Mouse (Mus musculus) ES-E14 (cell line): ENCODE data around the gene Aldh3a1. TPM values are rescaled to one million over a fixed set of nuclear protein-coding genes. Genes with fewer than 3 reads are reported as not detected.

ENCODE experiments used
- DNase-seq: peaks from one replicate; pipeline ENCODE4 v3.0.0-alpha.2; 2013; ENCODE audit warnings: low read depth, low spot score
- H3K27ac ChIP-seq: 2 replicates; pipeline ENCODE4 v1.5.1; 2012; ENCODE audit warnings: low read depth, mild to moderate bottlenecking, low read length, moderate library complexity, mixed read lengths; ENCODE audit not compliant: poor library complexity, insufficient read depth, severe bottlenecking
- H3K36me3 ChIP-seq: 2 replicates; pipeline ENCODE4 v1.6.1; 2012; ENCODE audit warnings: mild to moderate bottlenecking, low read length, moderate library complexity, mixed read lengths; ENCODE audit not compliant: control insufficient read depth, poor library complexity, insufficient read depth, severe bottlenecking
- H3K4me1 ChIP-seq, 2 experiments: fragments of 150-350 bp in 1 of 2; sonication (generic) in 1 of 2; 2 replicates each; pipeline ENCODE4 v1.6.1; 2012; ENCODE audit warnings: low read length in 2 of 2, mild to moderate bottlenecking in 1 of 2, mixed read lengths in 1 of 2; ENCODE audit not compliant: control insufficient read depth in 2 of 2, insufficient read depth in 2 of 2, poor library complexity in 1 of 2
- H3K4me3 ChIP-seq, 2 experiments: fragments of 150-350 bp in 1 of 2; sonication (generic) in 1 of 2; 2 replicates each; pipeline ENCODE4 v1.5.1; 2012; ENCODE audit warnings: low read length in 2 of 2, low read depth in 1 of 2, mild to moderate bottlenecking in 1 of 2, mixed read lengths in 1 of 2; ENCODE audit not compliant: insufficient read depth in 1 of 2, poor library complexity in 1 of 2, severe bottlenecking in 1 of 2
- H3K9ac ChIP-seq: 2 replicates; pipeline ENCODE4 v1.6.1; 2012; ENCODE audit warnings: low read depth, mild to moderate bottlenecking, low read length, mixed read lengths; ENCODE audit not compliant: poor library complexity, insufficient read depth, severe bottlenecking
- H3K9me3 ChIP-seq: fragments of 150-350 bp; sonication (generic); 2 replicates; pipeline ENCODE4 v1.6.1; 2012; ENCODE audit warnings: low read depth, mild to moderate bottlenecking, low read length; ENCODE audit not compliant: control insufficient read depth, insufficient read depth
- CHD2 ChIP-seq: IDR thresholded peaks from 2 replicates; pipeline ENCODE4 v1.6.1; 2014; ENCODE audit warnings: mild to moderate bottlenecking, low read depth, low read length, inconsistent platforms
- HCFC1 ChIP-seq: IDR thresholded peaks from 2 replicates; pipeline ENCODE4 v1.6.1; 2012; ENCODE audit warnings: low read length, inconsistent platforms, borderline replicate concordance; ENCODE audit not compliant: insufficient read depth
- MAFK ChIP-seq: IDR thresholded peaks from 2 replicates; pipeline ENCODE4 v1.6.1; 2014; ENCODE audit warnings: mild to moderate bottlenecking, low read depth, low read length, inconsistent platforms; ENCODE audit not compliant: insufficient read depth
- ZC3H11A ChIP-seq: IDR thresholded peaks from 2 replicates; pipeline ENCODE4 v1.6.1; 2012; ENCODE audit warnings: low read depth, mild to moderate bottlenecking, inconsistent platforms, low read length, borderline replicate concordance
- ZNF384 ChIP-seq: IDR thresholded peaks from 2 replicates; pipeline ENCODE4 v1.6.1; 2012; ENCODE audit warnings: low read depth, low read length, inconsistent platforms
- in situ Hi-C, 2 experiments: fragments of 600-800 bp; cut with MboI; formaldehyde crosslinking; loops; one replicate each; pipeline ENCODE4 v1.15.1; 2025; ENCODE audit warnings: low sequenced_read_pairs in 2 of 2, inconsistent platforms in 1 of 2; ENCODE audit not compliant: unreplicated experiment in 2 of 2
- total RNA-seq: library from RNA; depleted of rRNA; stranded (reverse); fragments of 300-350 nt; gene quantifications from 2 replicates; pipeline ENCODE4 v1.2.3, GENCODE M21; 2012

Gene Aldh3a1
- total RNA-seq, 1 experiment, result 1.2 TPM

DNA sequence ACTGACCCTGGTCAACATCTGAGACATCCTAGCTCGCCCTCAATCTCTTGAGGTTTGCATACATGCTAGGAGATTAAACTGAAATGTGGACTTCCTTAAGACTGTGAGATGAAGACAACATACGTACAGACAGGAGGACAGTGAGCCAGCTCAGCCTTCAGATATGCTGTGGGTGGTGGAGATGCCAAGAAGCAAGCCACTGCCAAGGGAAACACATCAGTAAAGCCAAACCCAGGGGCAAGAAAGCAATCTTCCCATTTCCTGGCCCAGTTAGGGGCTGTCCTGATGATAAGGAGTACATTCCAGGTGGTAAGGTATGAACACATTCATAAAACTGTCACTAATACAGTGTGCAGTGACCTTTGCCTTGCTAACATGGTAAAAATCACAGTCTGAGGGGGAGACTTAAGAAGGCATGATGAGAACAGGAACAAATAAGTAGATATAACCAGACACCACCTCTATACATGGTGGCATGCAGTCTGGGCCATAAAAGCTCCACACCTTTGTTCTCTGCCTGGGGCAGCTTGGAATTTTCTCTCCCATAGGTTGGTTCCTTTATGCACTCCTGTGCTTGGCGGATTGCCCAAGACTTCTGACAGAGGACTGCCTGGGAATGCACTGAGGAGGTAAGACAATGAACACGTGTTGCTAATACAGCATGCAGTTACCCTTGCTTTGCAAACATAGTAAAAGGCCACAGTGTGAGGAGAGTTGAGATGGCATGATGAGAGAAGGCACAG, 7.5 kb upstream of the Aldh3a1 start:
- no peak overlapping the region for H3K4me3 ChIP-seq
- in situ Hi-C loops, result loop anchor here in 1 of 2 experiments (10.0 kb wide), 1 partner anchor 205 kb away; no protein-coding TSS in a partner anchor
- no peak for DNase-seq

DNA sequence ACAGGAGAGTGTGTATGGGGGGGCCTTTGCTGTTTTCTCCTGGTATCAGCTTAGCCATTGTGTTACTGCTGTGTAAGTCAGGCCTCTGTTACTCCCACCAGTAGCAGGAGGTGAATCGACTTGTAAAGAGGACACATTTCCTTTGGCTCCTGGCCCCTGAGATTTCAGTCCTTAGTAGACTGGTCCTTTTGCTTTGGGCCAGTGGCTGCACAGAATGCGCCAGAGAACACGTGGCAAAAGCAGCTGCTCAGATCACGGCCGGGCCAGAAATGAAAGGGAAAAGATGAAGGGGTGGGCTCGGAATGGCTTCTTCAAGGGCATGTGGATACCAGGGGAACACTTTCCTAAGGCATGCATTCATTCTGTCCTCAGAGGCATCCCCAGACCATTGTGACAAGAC, 5.2 kb upstream of the Aldh3a1 start:
- TF ChIP-seq ZC3H11A (no peak), CHD2 (no peak), HCFC1 (no peak), ZNF384 (no peak), MAFK (no peak)
- Histone ChIP-seq H3K4me1 (no peaks in the 10 kb centered on the region), H3K4me3 (no peak overlapping the region), H3K9me3 (no peaks in the 10 kb centered on the region), H3K27ac (no peak overlapping the region), H3K9ac (no peak overlapping the region), H3K36me3 (no peaks in the 10 kb centered on the region)
- in situ Hi-C loops, result no loop called here
- DNase-seq, result no peak

More for the DNA sequence above, 7.5 kb upstream of the Aldh3a1 start:
- Histone ChIP-seq H3K27ac (no peak overlapping the region), H3K4me1 (no peaks in the 10 kb centered on the region), H3K9me3 (no peaks in the 10 kb centered on the region), H3K36me3 (no peaks in the 10 kb centered on the region), H3K9ac (no peak overlapping the region)
- TF ChIP-seq ZNF384, result no peak
- TF ChIP-seq HCFC1, result no peak
- TF ChIP-seq MAFK, result no peak
- no peak for TF ChIP-seq ZC3H11A
- TF ChIP-seq CHD2, result no peak

DNA sequence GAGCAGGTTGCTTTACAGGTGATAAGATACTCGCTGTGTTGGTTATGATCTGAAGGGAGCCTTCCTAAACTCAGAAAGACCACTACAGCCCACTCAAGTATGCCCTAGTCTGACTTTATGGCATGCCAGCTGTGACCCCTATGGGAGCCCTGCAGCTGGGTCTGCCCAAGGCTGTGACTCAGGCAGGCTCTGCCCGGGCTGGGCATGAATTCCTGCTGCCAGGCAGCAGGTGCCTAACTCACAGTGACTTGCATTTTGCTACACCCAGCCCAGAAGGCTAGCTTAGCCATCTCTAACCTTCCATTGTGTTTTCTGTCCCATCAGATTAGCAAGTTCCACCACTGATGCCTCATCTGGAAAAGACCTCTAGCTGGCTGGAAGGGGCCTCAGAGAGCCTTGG, 4.5 kb upstream of the Aldh3a1 start:
- Histone ChIP-seq H3K4me1 (no peaks in the 10 kb centered on the region), H3K9ac (no peak overlapping the region), H3K4me3 (no peak overlapping the region), H3K27ac (no peak overlapping the region), H3K36me3 (no peaks in the 10 kb centered on the region), H3K9me3 (no peaks in the 10 kb centered on the region)
- in situ Hi-C loops, result no loop called here
- no peak for DNase-seq
- no peak for TF ChIP-seq ZNF384
- no peak for TF ChIP-seq HCFC1
- no peak for TF ChIP-seq MAFK
- no peak for TF ChIP-seq CHD2
- no peak for TF ChIP-seq ZC3H11A

DNA sequence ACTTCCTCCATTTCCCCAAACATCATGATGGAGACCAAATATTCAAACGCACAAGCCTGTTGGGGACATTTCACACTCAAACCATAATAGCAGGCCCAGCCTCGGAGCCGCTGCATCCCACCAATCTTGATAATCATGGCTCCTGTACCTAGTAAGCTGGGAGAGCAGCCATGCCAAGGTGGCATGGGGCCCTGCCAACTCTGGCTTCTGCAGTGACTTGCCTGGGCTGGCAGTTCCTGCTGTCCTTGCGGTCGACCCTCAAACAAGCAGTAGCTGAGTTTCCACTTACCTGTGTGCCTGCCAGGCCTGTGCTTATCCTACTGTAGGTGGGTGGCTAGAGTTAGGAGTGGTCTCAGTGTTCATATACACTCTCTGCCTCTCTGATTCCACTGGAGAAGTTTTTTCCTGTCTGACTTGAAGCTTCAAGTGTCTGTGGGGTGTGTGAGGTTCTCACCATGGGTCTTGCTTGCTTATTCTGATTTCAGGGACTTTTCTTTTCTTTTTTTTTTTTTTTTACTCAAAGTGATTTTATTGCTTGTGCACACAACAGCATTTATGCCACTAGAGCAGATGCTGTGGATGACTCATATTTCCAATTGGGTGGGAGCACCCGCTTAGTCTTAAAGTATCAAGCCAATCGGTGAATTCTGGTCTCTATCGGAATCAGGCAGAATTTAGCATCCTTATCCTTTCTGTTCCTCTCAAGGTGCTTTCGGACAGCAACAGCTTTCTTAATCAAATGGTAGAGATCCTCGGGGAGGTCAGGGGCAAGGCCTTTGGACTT, 2.0 kb upstream of the Aldh3a1 start:
- no peak overlapping the region for H3K27ac ChIP-seq
- TF ChIP-seq ZNF384 (no peak), HCFC1 (no peak), MAFK (no peak), ZC3H11A (no peak), CHD2 (no peak)
- no peaks in the 10 kb centered on the region for H3K9me3 ChIP-seq
- H3K4me3 ChIP-seq, result no peak overlapping the region
- no peaks in the 10 kb centered on the region for H3K36me3 ChIP-seq
- no peaks in the 10 kb centered on the region for H3K4me1 ChIP-seq
- no peak for DNase-seq
- in situ Hi-C loops, result no loop called here
- no peak overlapping the region for H3K9ac ChIP-seq
